Mouse (Mus musculus): ENCODE results near the gene Glrx5. TPM values are rescaled to one million over a fixed set of nuclear protein-coding genes. Genes with fewer than 3 reads are reported as not detected.

Gene Glrx5
- total and polyA plus RNA-seq, 3 experiments: 108 to 291 TPM; not detected in 1

- H3K36me3 ChIP-seq (ENCODE audit: control insufficient read depth in 1 of 2, insufficient read depth in 2 of 2, low read length in 2 of 2): no peaks in the 10 kb centered on the region
- no peak for DNase-seq (ENCODE audit: low read depth, low spot score)
- H3K4me1 ChIP-seq (ENCODE audit: control insufficient read depth in 1 of 2, insufficient read depth in 2 of 2, low read length in 2 of 2): no peaks in the 10 kb centered on the region
- no peaks in the 10 kb centered on the region for H3K9me3 ChIP-seq (replicated peaks; ENCODE audit: insufficient read depth, low read length)
- TF ChIP-seq RAD21 (IDR thresholded peaks at IDR 0.05; ENCODE audit: low read depth, low read length): no peak
- no peak for TF ChIP-seq MYB (IDR thresholded peaks at IDR 0.05; ENCODE audit: low read depth, low read length)
- TF ChIP-seq POLR2AphosphoS5 (IDR thresholded peaks at IDR 0.05; ENCODE audit: borderline replicate concordance, low read depth, low read length): no peak
- TF ChIP-seq ZKSCAN1 (IDR thresholded peaks at IDR 0.05; ENCODE audit: low read depth, low read length): no peak
- no peak for TF ChIP-seq GABPA (IDR thresholded peaks at IDR 0.05; ENCODE audit: low read depth, low read length)
- H3K79me2 ChIP-seq (ENCODE audit: control insufficient read depth, insufficient read depth, low read length, poor library complexity): no peaks in the 10 kb centered on the region
- H3K4me3 ChIP-seq (ENCODE audit: control insufficient read depth in 1 of 2, insufficient read depth in 1 of 2, low read depth in 2 of 2, low read length in 2 of 2): no peak overlapping the region
- no peak overlapping the region for H3K27ac ChIP-seq (ENCODE audit: control insufficient read depth, low read depth, low read length)
- H3K27me3 ChIP-seq (ENCODE audit: control insufficient read depth in 1 of 2, insufficient read depth in 2 of 2, low read length in 2 of 2): no peaks in the 10 kb centered on the region
- no peak overlapping the region for H3K9ac ChIP-seq (ENCODE audit: control insufficient read depth, low read depth, low read length, poor library complexity, severe bottlenecking)
Measured at GRCm38 (mm10) chr12:105089231-105089630, 56.7 kb downstream of the Glrx5 start.

- no peak overlapping the region for H3K27ac ChIP-seq (ENCODE audit: control insufficient read depth, low read depth, low read length)
- H3K9me3 ChIP-seq (replicated peaks; ENCODE audit: insufficient read depth, low read length): no peaks in the 10 kb centered on the region
- H3K36me3 ChIP-seq (ENCODE audit: control insufficient read depth in 1 of 2, insufficient read depth in 2 of 2, low read length in 2 of 2): no peaks in the 10 kb centered on the region
- no peak overlapping the region for H3K4me3 ChIP-seq (ENCODE audit: control insufficient read depth in 1 of 2, insufficient read depth in 1 of 2, low read depth in 2 of 2, low read length in 2 of 2)
- H3K27me3 ChIP-seq (ENCODE audit: control insufficient read depth in 1 of 2, insufficient read depth in 2 of 2, low read length in 2 of 2): no peaks in the 10 kb centered on the region
- H3K9ac ChIP-seq (ENCODE audit: control insufficient read depth, low read depth, low read length, poor library complexity, severe bottlenecking): no peak overlapping the region
- H3K4me1 ChIP-seq (ENCODE audit: control insufficient read depth in 1 of 2, insufficient read depth in 2 of 2, low read length in 2 of 2): no peaks in the 10 kb centered on the region
- DNase-seq (ENCODE audit: low read depth, low spot score): no peak
- TF ChIP-seq CHD2 (IDR thresholded peaks at IDR 0.05; ENCODE audit: low read length): no peak
- H3K79me2 ChIP-seq (ENCODE audit: control insufficient read depth, insufficient read depth, low read length, poor library complexity): no peaks in the 10 kb centered on the region
Measured at GRCm38 (mm10) chr12:105091604-105092003, 59.1 kb downstream of the Glrx5 start.

Other genes with a start within 250 kb of the Glrx5 start
- gene Clmn, start 167.6 kb upstream of the Glrx5 start, total RNA-seq (2012; rRNA removed): 0.07 TPM in 1 of 2 replicates, not detected in the other
- gene Clmn, start 167.6 kb upstream of the Glrx5 start, polyA plus RNA-seq (2012; ENCODE audit: insufficient read depth in 1 of 2, insufficient read length in 2 of 2, low read depth in 1 of 2, low replicate concordance in 2 of 2, missing spikeins in 1 of 2): not detected
- 4.9 and 7.9 TPM in 2 replicates for gene Syne3, start 22.9 kb upstream of the Glrx5 start, total RNA-seq (2012; rRNA removed)
- gene Syne3, start 22.9 kb upstream of the Glrx5 start, polyA plus RNA-seq (2012; ENCODE audit: insufficient read depth in 1 of 2, insufficient read length in 2 of 2, low read depth in 1 of 2, low replicate concordance in 2 of 2, missing spikeins in 1 of 2): 10 to 100 TPM in 1 of 2 experiments, not detected in 1; 10.7 TPM
- gene Tcl1b2, start 113.3 kb downstream of the Glrx5 start, total RNA-seq (2012; rRNA removed): not detected in 2 replicates
- gene Tcl1b2, start 113.3 kb downstream of the Glrx5 start, polyA plus RNA-seq (2012; ENCODE audit: insufficient read depth in 1 of 2, insufficient read length in 2 of 2, low read depth in 1 of 2, low replicate concordance in 2 of 2, missing spikeins in 1 of 2): not detected
- not detected in 2 replicates for gene Tcl1b1, start 127.0 kb downstream of the Glrx5 start, total RNA-seq (2012; rRNA removed)
- not detected for gene Tcl1b1, start 127.0 kb downstream of the Glrx5 start, polyA plus RNA-seq (2012; ENCODE audit: insufficient read depth in 1 of 2, insufficient read length in 2 of 2, low read depth in 1 of 2, low replicate concordance in 2 of 2, missing spikeins in 1 of 2)
- not detected in 2 replicates for gene Tcl1b5, start 143.7 kb downstream of the Glrx5 start, total RNA-seq (2012; rRNA removed)
- not detected for gene Tcl1b5, start 143.7 kb downstream of the Glrx5 start, polyA plus RNA-seq (2012; ENCODE audit: insufficient read depth in 1 of 2, insufficient read length in 2 of 2, low read depth in 1 of 2, low replicate concordance in 2 of 2, missing spikeins in 1 of 2)
- gene Tcl1b3, start 158.4 kb downstream of the Glrx5 start, total RNA-seq (2012; rRNA removed): not detected in 2 replicates
- not detected for gene Tcl1b3, start 158.4 kb downstream of the Glrx5 start, polyA plus RNA-seq (2012; ENCODE audit: insufficient read depth in 1 of 2, insufficient read length in 2 of 2, low read depth in 1 of 2, low replicate concordance in 2 of 2, missing spikeins in 1 of 2)
- gene Tcl1b4, start 169.3 kb downstream of the Glrx5 start, total RNA-seq (2012; rRNA removed): not detected in 2 replicates
- not detected for gene Tcl1b4, start 169.3 kb downstream of the Glrx5 start, polyA plus RNA-seq (2012; ENCODE audit: insufficient read depth in 1 of 2, insufficient read length in 2 of 2, low read depth in 1 of 2, low replicate concordance in 2 of 2, missing spikeins in 1 of 2)
- gene Tcl1, start 190.1 kb downstream of the Glrx5 start, total RNA-seq (2012; rRNA removed): not detected in 2 replicates
- not detected for gene Tcl1, start 190.1 kb downstream of the Glrx5 start, polyA plus RNA-seq (2012; ENCODE audit: insufficient read depth in 1 of 2, insufficient read length in 2 of 2, low read depth in 1 of 2, low replicate concordance in 2 of 2, missing spikeins in 1 of 2)